Mouse (Mus musculus) liver, embryonic 16.5 days (tissue): ENCODE results near the gene Mlip. TPM values are rescaled to one million over a fixed set of nuclear protein-coding genes. Genes with fewer than 3 reads are reported as not detected.

Experiments used
- ATAC-seq: fragments of 200-750 bp; cut with Nextera tagmentation; 2 replicates; pipeline ENCODE4 v1.8.0; 2017; ENCODE audit warnings: low read depth, mild to moderate bottlenecking, moderate number of reproducible peaks, moderate library complexity
- H3K27ac ChIP-seq: fragments of 300-500 bp; sonication (generic); 2 replicates; pipeline ENCODE4 v1.5.1; 2014; ENCODE audit warnings: mild to moderate bottlenecking, low read length
- H3K27me3 ChIP-seq: fragments of 300-500 bp; sonication (generic); 2 replicates; pipeline ENCODE4 v1.6.1; 2014; ENCODE audit warnings: low read depth, low read length, mixed read lengths; ENCODE audit not compliant: control insufficient read depth, insufficient read depth
- H3K36me3 ChIP-seq: fragments of 300-500 bp; sonication (generic); 2 replicates; pipeline ENCODE4 v1.6.1; 2014; ENCODE audit warnings: mild to moderate bottlenecking; ENCODE audit not compliant: control insufficient read depth, insufficient read depth
- H3K4me1 ChIP-seq: fragments of 300-500 bp; sonication (generic); 2 replicates; pipeline ENCODE4 v1.6.1; 2014; ENCODE audit warnings: low read depth, low read length, mixed read lengths; ENCODE audit not compliant: control insufficient read depth
- H3K4me2 ChIP-seq: fragments of 300-500 bp; sonication (generic); 2 replicates; pipeline ENCODE4 v1.6.1; 2014; ENCODE audit warnings: low read depth, low read length, mixed read lengths
- H3K4me3 ChIP-seq: fragments of 300-500 bp; sonication (generic); 2 replicates; pipeline ENCODE4 v1.5.1; 2014; ENCODE audit warnings: low read depth, mild to moderate bottlenecking, low read length
- H3K9ac ChIP-seq: fragments of 300-500 bp; sonication (generic); 2 replicates; pipeline ENCODE4 v1.6.1; 2014; ENCODE audit warnings: low read depth, low read length
- H3K9me3 ChIP-seq: fragments of 300-500 bp; sonication (generic); replicated peaks from 2 replicates; pipeline ENCODE4 v1.6.1; 2016; ENCODE audit warnings: low read length; ENCODE audit not compliant: control insufficient read depth
- WGBS: fragments of 180-500 bp; shearing (Covaris S2); extraction: QIAGEN DNeasy Blood & Tissue Kit; methylation state at CpG from one replicate; pipeline ENCODE4 v1.1.7; 2014; ENCODE audit not compliant: insufficient replicate concordance; 5-methylcytosine and 5-hydroxymethylcytosine counted together
- polyA plus RNA-seq: library from polyadenylated mRNA; unstranded; fragments of >200 nt; fragmentation: Nextera tagmentation; extraction: Ambion mirVana; gene quantifications from 2 replicates; pipeline ENCODE4 v1.2.1, GENCODE M21; 2015

Gene Mlip
- polyA plus RNA-seq, 1 experiment from 2014 or later: 0.51 TPM

GRCm38 (mm10) chr9:77318346-77318745 lies 34.4 kb downstream of the Mlip start:
- no peak for ATAC-seq
- H3K4me3 ChIP-seq: no peak overlapping the region
- WGBS: 58% methylated on average over 3 of the region's 3 CpGs

GRCm38 (mm10) chr9:77310548-77310947 lies 42.2 kb downstream of the Mlip start:
- 66% methylated on average over 6 of the region's 6 CpGs for WGBS
- no peak overlapping the region for H3K27ac ChIP-seq
- H3K4me1 ChIP-seq: no peaks in the 10 kb centered on the region
- H3K4me2 ChIP-seq: no peak overlapping the region
- no peak overlapping the region for H3K4me3 ChIP-seq
- H3K36me3 ChIP-seq: no peaks in the 10 kb centered on the region
- ATAC-seq: no peak
- H3K9me3 ChIP-seq: no peaks in the 10 kb centered on the region
- H3K27me3 ChIP-seq: no peaks in the 10 kb centered on the region
- H3K9ac ChIP-seq: no peak overlapping the region

More at GRCm38 (mm10) chr9:77318346-77318745, 34.4 kb downstream of the Mlip start:
- no peak overlapping the region for H3K9ac ChIP-seq
- no peaks in the 10 kb centered on the region for H3K36me3 ChIP-seq
- H3K9me3 ChIP-seq: no peaks in the 10 kb centered on the region
- H3K4me2 ChIP-seq: no peak overlapping the region
- H3K27me3 ChIP-seq: no peaks in the 10 kb centered on the region
- H3K27ac ChIP-seq: no peak overlapping the region
- H3K4me1 ChIP-seq: no peaks in the 10 kb centered on the region

- ATAC-seq: no peak
- Histone ChIP-seq H3K4me2 (no peak overlapping the region), H3K27me3 (no peaks in the 10 kb centered on the region), H3K4me1 (no peaks in the 10 kb centered on the region), H3K4me3 (no peak overlapping the region), H3K27ac (no peak overlapping the region), H3K36me3 (no peaks in the 10 kb centered on the region), H3K9me3 (no peaks in the 10 kb centered on the region), H3K9ac (no peak overlapping the region)
- WGBS: 55% methylated on average over 2 of the region's 2 CpGs
Measured at GRCm38 (mm10) chr9:77305417-77305816, 47.4 kb downstream of the Mlip start.

DNA sequence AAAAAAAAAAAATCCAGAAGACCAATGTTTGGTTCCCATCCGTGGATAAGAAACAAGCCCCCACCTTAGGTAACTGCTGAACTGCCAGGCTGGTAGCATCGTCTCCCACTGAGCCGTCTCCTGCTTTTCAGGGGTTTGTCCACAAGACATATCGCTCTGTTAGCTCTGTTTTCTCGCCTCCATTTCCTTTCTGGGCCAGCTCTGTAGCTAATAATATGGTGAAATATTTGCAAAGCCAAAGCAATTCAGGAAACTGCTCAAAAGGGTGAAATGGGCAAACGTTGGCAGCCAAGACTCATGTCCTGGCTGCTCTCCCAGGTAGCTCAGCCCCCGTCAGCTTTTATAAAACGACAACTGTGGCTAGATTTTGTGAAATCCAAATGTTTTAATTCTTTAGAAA lies 50.4 kb downstream of the Mlip start:
- no peak overlapping the region for H3K4me3 ChIP-seq
- no peak for ATAC-seq
- no peak overlapping the region for H3K27ac ChIP-seq
- H3K4me1 ChIP-seq: no peaks in the 10 kb centered on the region
- H3K4me2 ChIP-seq: no peak overlapping the region
- no peaks in the 10 kb centered on the region for H3K27me3 ChIP-seq
- 53% methylated on average over 8 of the region's 8 CpGs for WGBS
- no peak overlapping the region for H3K9ac ChIP-seq
- H3K9me3 ChIP-seq: no peaks in the 10 kb centered on the region
- H3K36me3 ChIP-seq: no peaks in the 10 kb centered on the region

DNA sequence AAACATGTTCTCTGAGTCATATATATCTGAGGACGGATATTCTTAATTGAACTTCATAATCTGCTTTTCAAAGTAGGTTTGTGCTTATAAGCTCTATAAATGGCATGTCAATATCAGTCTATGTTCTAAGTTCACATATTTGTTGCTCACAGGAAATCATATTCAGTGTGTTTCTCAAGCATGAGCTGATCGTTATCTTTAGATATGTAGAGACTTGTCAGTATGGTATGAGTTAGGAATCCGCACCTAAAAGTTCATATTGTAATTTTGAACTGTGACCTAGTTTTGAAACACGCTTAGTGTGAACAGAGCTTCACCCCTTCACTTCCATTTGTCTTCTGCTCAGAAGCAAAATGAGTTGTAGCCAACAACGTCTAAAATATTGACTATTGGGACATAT lies 64.8 kb downstream of the Mlip start:
- ATAC-seq: no peak
- Histone ChIP-seq H3K27ac (no peak overlapping the region), H3K4me3 (no peak overlapping the region), H3K9me3 (no peaks in the 10 kb centered on the region), H3K36me3 (no peaks in the 10 kb centered on the region), H3K9ac (no peak overlapping the region), H3K27me3 (no peaks in the 10 kb centered on the region), H3K4me1 (no peaks in the 10 kb centered on the region), H3K4me2 (no peak overlapping the region)
- WGBS: 71% methylated on average over 5 of the region's 5 CpGs

DNA sequence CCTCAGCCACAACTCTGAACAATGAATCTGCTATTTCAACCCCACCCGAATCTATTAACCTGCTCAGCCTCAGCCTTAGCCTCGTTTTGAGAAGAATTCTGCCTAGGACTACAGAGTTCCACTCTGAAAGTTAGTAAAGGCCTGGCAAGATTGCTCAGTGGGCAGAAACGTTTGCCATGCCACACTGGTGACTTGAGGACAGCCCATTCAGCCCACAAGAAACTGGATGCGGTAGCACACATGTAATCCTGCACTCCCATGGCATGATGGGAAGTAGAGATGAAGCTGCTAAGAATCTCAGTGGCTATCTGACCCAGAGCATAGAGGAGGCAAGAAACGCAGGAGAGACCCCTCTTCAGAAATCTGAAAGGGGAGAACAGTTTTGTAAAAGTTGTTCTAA lies 73.4 kb downstream of the Mlip start:
- Histone ChIP-seq H3K4me1 (no peaks in the 10 kb centered on the region), H3K4me3 (no peak overlapping the region), H3K4me2 (no peak overlapping the region), H3K27me3 (no peaks in the 10 kb centered on the region), H3K9ac (no peak overlapping the region), H3K9me3 (no peaks in the 10 kb centered on the region), H3K27ac (no peak overlapping the region), H3K36me3 (no peaks in the 10 kb centered on the region)
- ATAC-seq: no peak
- WGBS: 42% methylated on average over 5 of the region's 5 CpGs

DNA sequence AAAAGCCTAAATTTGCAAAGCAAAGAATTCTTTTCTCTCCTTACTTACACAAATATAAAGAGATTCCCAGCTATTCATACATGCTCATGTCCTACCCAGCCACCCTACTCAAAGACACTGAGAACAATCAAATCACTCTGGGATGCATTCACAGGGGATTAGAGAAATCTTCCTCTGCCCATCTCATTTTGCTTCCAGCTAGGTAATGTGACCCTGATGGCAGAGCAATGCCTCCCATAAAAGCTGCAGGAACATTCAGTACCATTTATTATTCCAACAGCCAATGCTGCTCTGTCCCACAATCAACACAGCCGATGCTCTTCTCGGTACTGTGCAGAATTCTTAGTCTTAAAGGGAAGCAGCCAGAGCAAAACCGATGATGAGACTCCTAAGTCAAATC lies 74.7 kb downstream of the Mlip start:
- H3K4me3 ChIP-seq: no peak overlapping the region
- no peak for ATAC-seq
- 54% methylated on average over 3 of the region's 3 CpGs for WGBS

GRCm38 (mm10) chr9:77277270-77277669 lies 75.5 kb downstream of the Mlip start:
- H3K27me3 ChIP-seq: no peaks in the 10 kb centered on the region
- no peak overlapping the region for H3K9ac ChIP-seq
- H3K27ac ChIP-seq: no peak overlapping the region
- no peak overlapping the region for H3K4me2 ChIP-seq
- no peaks in the 10 kb centered on the region for H3K36me3 ChIP-seq
- WGBS: 59% methylated on average over 5 of the region's 5 CpGs
- no peak for ATAC-seq
- H3K4me3 ChIP-seq: no peak overlapping the region
- H3K9me3 ChIP-seq: no peaks in the 10 kb centered on the region
- H3K4me1 ChIP-seq: no peaks in the 10 kb centered on the region

More for the DNA sequence above, 74.7 kb downstream of the Mlip start:
- no peaks in the 10 kb centered on the region for H3K4me1 ChIP-seq
- no peak overlapping the region for H3K9ac ChIP-seq
- no peak overlapping the region for H3K4me2 ChIP-seq
- no peaks in the 10 kb centered on the region for H3K36me3 ChIP-seq
- no peaks in the 10 kb centered on the region for H3K9me3 ChIP-seq
- H3K27ac ChIP-seq: no peak overlapping the region
- H3K27me3 ChIP-seq: no peaks in the 10 kb centered on the region

GRCm38 (mm10) chr9:77276451-77277154 lies 76.2 kb downstream of the Mlip start:
- no peaks in the 10 kb centered on the region for H3K36me3 ChIP-seq
- H3K27ac ChIP-seq: no peak overlapping the region
- no peak for ATAC-seq
- H3K27me3 ChIP-seq: no peaks in the 10 kb centered on the region
- H3K9me3 ChIP-seq: no peaks in the 10 kb centered on the region
- no peak overlapping the region for H3K4me3 ChIP-seq
- WGBS: 46% methylated on average over 5 of the region's 5 CpGs
- no peaks in the 10 kb centered on the region for H3K4me1 ChIP-seq
- no peak overlapping the region for H3K4me2 ChIP-seq
- H3K9ac ChIP-seq: no peak overlapping the region
